Mouse (Mus musculus): ENCODE results near the gene Papolb. TPM values are rescaled to one million over a fixed set of nuclear protein-coding genes. Genes with fewer than 3 reads are reported as not detected.

Papolb gene
- polyA plus RNA-seq, 1 experiment from 2014 or later: 0.12 TPM

- no peaks in the 10 kb centered on the region for H3K36me3 ChIP-seq
- H3K4me3 ChIP-seq (replicated peaks): no peak overlapping the region
- H3K27me3 ChIP-seq: no peaks in the 10 kb centered on the region
- no peaks in the 10 kb centered on the region for H3K4me1 ChIP-seq (replicated peaks)
- no peak for ATAC-seq
- H3K9ac ChIP-seq (replicated peaks): no peak overlapping the region
- H3K9me3 ChIP-seq: no peaks in the 10 kb centered on the region
- WGBS: 86% methylated on average over 5 of the region's 5 CpGs
- no peak overlapping the region for H3K27ac ChIP-seq
- no peak overlapping the region for H3K4me2 ChIP-seq (replicated peaks)
These were observed 46.3 kb downstream of the Papolb start for GRCm38 (mm10) chr5:142483581-142483980.

GRCm38 (mm10) chr5:142482512-142482911, 47.4 kb downstream of the Papolb start:
- Histone ChIP-seq H3K27ac (no peak overlapping the region), H3K4me1 (replicated peaks) (no peaks in the 10 kb centered on the region), H3K4me3 (replicated peaks) (no peak overlapping the region), H3K4me2 (replicated peaks) (no peak overlapping the region), H3K36me3 (peaks cover under 1% of the 10 kb centered on the region; the same call in 1 of the 2 replicates), H3K9ac (replicated peaks) (no peak overlapping the region), H3K9me3 (no peaks in the 10 kb centered on the region), H3K27me3 (no peaks in the 10 kb centered on the region)
- no peak for ATAC-seq
- 70% methylated on average over 2 of the region's 2 CpGs for WGBS

- Histone ChIP-seq H3K27ac (no peak overlapping the region; the same call in 1 of the 2 replicates), H3K9ac (replicated peaks) (no peak overlapping the region)
- 36% methylated on average over 17 of the region's 17 CpGs for WGBS
These were observed 50.9 kb downstream of the Papolb start for GRCm38 (mm10) chr5:142478829-142479435.

GRCm38 (mm10) chr5:142477866-142478615, 51.8 kb downstream of the Papolb start:
- Histone ChIP-seq H3K36me3 (peaks cover 34% of the 10 kb centered on the region), H3K4me2 (replicated peaks) (no peak overlapping the region), H3K27me3 (no peaks in the 10 kb centered on the region), H3K4me1 (replicated peaks) (no peaks in the 10 kb centered on the region), H3K27ac (no peak overlapping the region), H3K9me3 (no peaks in the 10 kb centered on the region), H3K4me3 (replicated peaks) (no peak overlapping the region), H3K9ac (replicated peaks) (no peak overlapping the region)
- 86% methylated on average over 5 of the region's 5 CpGs for WGBS
- ATAC-seq: no peak

More at GRCm38 (mm10) chr5:142478829-142479435, 50.9 kb downstream of the Papolb start:
- Histone ChIP-seq H3K9me3 (no peaks in the 10 kb centered on the region), H3K4me2 (replicated peaks) (peak overlapping the region; percentile 32), H3K27me3 (no peaks in the 10 kb centered on the region), H3K4me1 (replicated peaks) (no peaks in the 10 kb centered on the region), H3K4me3 (replicated peaks) (no peak overlapping the region), H3K36me3 (peaks cover 32% of the 10 kb centered on the region)
- peak; percentile 70 for ATAC-seq

- Histone ChIP-seq H3K9me3 (no peaks in the 10 kb centered on the region), H3K4me2 (replicated peaks) (no peak overlapping the region), H3K36me3 (peaks cover 41% of the 10 kb centered on the region), H3K4me3 (replicated peaks) (no peak overlapping the region), H3K4me1 (replicated peaks) (no peaks in the 10 kb centered on the region), H3K27me3 (no peaks in the 10 kb centered on the region), H3K27ac (no peak overlapping the region), H3K9ac (replicated peaks) (no peak overlapping the region)
- no peak for ATAC-seq
- WGBS: 91% methylated on average over 12 of the region's 12 CpGs
These were observed 52.5 kb downstream of the Papolb start for GRCm38 (mm10) chr5:142477346-142477745.

Other genes starting within 250 kb of the Papolb start
- gene Foxk1, start 128.6 kb downstream of the Papolb start, polyA plus RNA-seq (2015; fragmentation: Nextera tagmentation; extraction: Ambion mirVana): 4.8 and 5.1 TPM in 2 replicates
- gene Ap5z1, start 66.1 kb downstream of the Papolb start, polyA plus RNA-seq (2015; fragmentation: Nextera tagmentation; extraction: Ambion mirVana): 14.3 and 14.8 TPM in 2 replicates
- 10.6 and 12.5 TPM in 2 replicates for gene Radil, start 21.0 kb upstream of the Papolb start, polyA plus RNA-seq (2015; fragmentation: Nextera tagmentation; extraction: Ambion mirVana)
- gene Mmd2, start 78.7 kb upstream of the Papolb start, polyA plus RNA-seq (2015; fragmentation: Nextera tagmentation; extraction: Ambion mirVana): 22.0 and 25.0 TPM in 2 replicates
- 46.8 and 51.2 TPM in 2 replicates for gene Wipi2, start 97.6 kb upstream of the Papolb start, polyA plus RNA-seq (2015; fragmentation: Nextera tagmentation; extraction: Ambion mirVana)
- gene Slc29a4, start 162.4 kb upstream of the Papolb start, polyA plus RNA-seq (2015; fragmentation: Nextera tagmentation; extraction: Ambion mirVana): 61.9 and 70.6 TPM in 2 replicates